Mouse (Mus musculus): Measurements from ENCODE around the gene Spata2.

DNA sequence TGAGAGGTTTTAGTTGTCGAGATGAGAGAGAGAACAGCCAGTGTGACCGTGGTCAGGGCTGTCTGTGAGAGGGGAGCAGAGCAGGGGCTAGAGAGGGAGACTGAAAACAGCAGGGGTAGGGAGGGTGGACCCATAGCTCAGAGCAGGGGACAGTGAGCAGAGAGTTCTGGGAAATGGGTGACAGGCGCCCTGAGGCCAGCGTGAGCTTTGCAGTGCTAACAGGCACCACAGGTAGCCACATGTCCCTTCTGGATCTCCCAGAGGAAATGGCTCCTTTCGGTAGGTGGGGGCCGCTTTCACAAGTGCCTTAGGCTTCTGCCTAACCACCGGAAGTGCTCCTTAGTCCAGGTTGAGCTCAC is 61.3 kb downstream of the Spata2 start:
- TF ChIP-seq CTCF (IDR thresholded peaks at IDR 0.05; ENCODE audit: borderline replicate concordance, insufficient read depth, low read length) (no peak), POLR2A (IDR thresholded peaks at IDR 0.05; ENCODE audit: low read depth, low read length) (no peak)
